Mouse (Mus musculus) hindbrain, postnatal 0 days (tissue): Measurements from ENCODE around the gene Gtpbp1. TPM values are rescaled to one million over a fixed set of nuclear protein-coding genes. Genes with fewer than 3 reads are reported as not detected.

Experiments
- ATAC-seq: fragments of 200-750 bp; cut with Nextera tagmentation; 2 replicates; pipeline ENCODE4 v1.8.0; 2017; ENCODE audit warnings: mild to moderate bottlenecking, moderate TSS enrichment, moderate library complexity
- DNase-seq: peaks from one replicate; pipeline ENCODE4 v3.0.0-alpha.2; 2015; ENCODE audit warnings: low spot score
- H3K27ac ChIP-seq: fragments of 300-500 bp; sonication (generic); 2 replicates; pipeline ENCODE4 v1.5.1; 2014; ENCODE audit warnings: mild to moderate bottlenecking
- H3K27me3 ChIP-seq: fragments of 300-500 bp; sonication (generic); 2 replicates; pipeline ENCODE4 v1.6.1; 2014; ENCODE audit warnings: low read length, mixed read lengths; ENCODE audit not compliant: insufficient read depth
- H3K36me3 ChIP-seq: fragments of 300-500 bp; sonication (generic); 2 replicates; pipeline ENCODE4 v1.6.1; 2014; ENCODE audit warnings: low read length, mixed read lengths; ENCODE audit not compliant: insufficient read depth
- H3K4me1 ChIP-seq: fragments of 300-500 bp; sonication (generic); 2 replicates; pipeline ENCODE4 v1.6.1; 2014; ENCODE audit warnings: antibody characterized with exemption, low read length, mixed read lengths; ENCODE audit not compliant: insufficient read depth
- H3K4me2 ChIP-seq: fragments of 300-500 bp; sonication (generic); 2 replicates; pipeline ENCODE4 v1.6.1; 2014; ENCODE audit warnings: low read depth, mild to moderate bottlenecking, low read length, moderate library complexity, mixed read lengths
- H3K4me3 ChIP-seq: fragments of 300-500 bp; sonication (generic); 2 replicates; pipeline ENCODE4 v1.5.1; 2014; ENCODE audit warnings: low read length
- H3K9ac ChIP-seq: fragments of 300-500 bp; sonication (generic); replicated peaks from 2 replicates; pipeline ENCODE4 v1.6.1; 2014; ENCODE audit warnings: mild to moderate bottlenecking, low read length, moderate library complexity, mixed read lengths
- H3K9me3 ChIP-seq: fragments of 300-500 bp; sonication (generic); 2 replicates; pipeline ENCODE4 v1.6.1; 2016; ENCODE audit warnings: low read length, mixed read lengths
- CTCF ChIP-seq: IDR thresholded peaks from 2 replicates; pipeline ENCODE4 v1.5.1; 2016; ENCODE audit warnings: antibody characterized with exemption, control low read depth, low read depth
- WGBS: fragments of 180-500 bp; shearing (Covaris S2); extraction: QIAGEN DNeasy Blood & Tissue Kit; methylation state at CpG from one replicate; pipeline ENCODE4 v1.1.7; 2014; 5-methylcytosine and 5-hydroxymethylcytosine counted together
- polyA plus RNA-seq: library from polyadenylated mRNA; unstranded; fragments of >200 nt; fragmentation: Nextera tagmentation; extraction: Ambion mirVana; gene quantifications from 2 replicates; pipeline ENCODE4 v1.2.1, GENCODE M21; 2015
- total RNA-seq: library from RNA; depleted of rRNA; stranded (reverse); fragments of >200 nt; gene quantifications from 2 replicates; pipeline ENCODE4 v1.2.3, GENCODE M21; 2014

The Gtpbp1 gene
- total and polyA plus RNA-seq, 2 experiments from 2014 or later = 38.3 to 88.2 TPM

- no peaks in the 10 kb centered on the region for H3K36me3 ChIP-seq
- peak overlapping the region; percentile 83 for H3K4me3 ChIP-seq
- no peak for DNase-seq
- H3K9me3 ChIP-seq = no peaks in the 10 kb centered on the region
- under 1% methylated on average over 53 of the region's 53 CpGs for WGBS
- peak overlapping the region; percentile 88 for H3K27ac ChIP-seq
- TF ChIP-seq CTCF = no peak
- H3K4me1 ChIP-seq = peaks cover 7% of the 10 kb centered on the region
- no peak for ATAC-seq
- peak overlapping the region; percentile 99 for H3K4me2 ChIP-seq
- peak overlapping the region; percentile 84 for H3K9ac ChIP-seq
- no peaks in the 10 kb centered on the region for H3K27me3 ChIP-seq
These were observed 421 bp downstream of the Gtpbp1 start for GRCm38 (mm10) chr15:79691023-79691508.

- Histone ChIP-seq H3K4me3 (no peak overlapping the region), H3K27ac (no peak overlapping the region), H3K9me3 (no peaks in the 10 kb centered on the region), H3K36me3 (no peaks in the 10 kb centered on the region; the same call in 1 of the 2 replicates), H3K27me3 (no peaks in the 10 kb centered on the region), H3K4me1 (0 out of 2 replicates have a peak, but pooled peaks cover 4% of the 10 kb centered on the region), H3K9ac (no peak overlapping the region), H3K4me2 (peak overlapping the region; percentile 99; the same call in 1 of the 2 replicates)
- ATAC-seq = no peak
- no peak for TF ChIP-seq CTCF
- WGBS = 74% methylated on average over 5 of the region's 5 CpGs
- DNase-seq = no peak
These were observed 1.7 kb downstream of the Gtpbp1 start for GRCm38 (mm10) chr15:79692334-79692733.

GRCm38 (mm10) chr15:79693740-79694139, 3.1 kb downstream of the Gtpbp1 start:
- Histone ChIP-seq H3K27me3 (no peaks in the 10 kb centered on the region), H3K27ac (no peak overlapping the region), H3K4me2 (no peak overlapping the region), H3K4me1 (0 out of 2 replicates have a peak, but pooled peaks cover 8% of the 10 kb centered on the region), H3K9me3 (no peaks in the 10 kb centered on the region), H3K4me3 (no peak overlapping the region), H3K36me3 (no peaks in the 10 kb centered on the region; the same call in 1 of the 2 replicates), H3K9ac (no peak overlapping the region)
- no peak for TF ChIP-seq CTCF
- DNase-seq (no peak), ATAC-seq (no peak)
- WGBS = 86% methylated on average over 11 of the region's 11 CpGs

GRCm38 (mm10) chr15:79694512-79694911, 3.9 kb downstream of the Gtpbp1 start:
- ATAC-seq (no peak), DNase-seq (no peak)
- Histone ChIP-seq H3K9ac (no peak overlapping the region), H3K27me3 (no peaks in the 10 kb centered on the region), H3K4me1 (0 out of 2 replicates have a peak, but pooled peaks cover 8% of the 10 kb centered on the region), H3K36me3 (no peaks in the 10 kb centered on the region; the same call in 1 of the 2 replicates), H3K4me2 (no peak overlapping the region), H3K4me3 (no peak overlapping the region), H3K27ac (no peak overlapping the region), H3K9me3 (no peaks in the 10 kb centered on the region)
- no peak for TF ChIP-seq CTCF
- 92% methylated on average over 4 of the region's 4 CpGs for WGBS

- 79% methylated on average over 3 of the region's 3 CpGs for WGBS
- no peak for ATAC-seq
- H3K36me3 ChIP-seq = no peaks in the 10 kb centered on the region; the same call in 1 of the 2 replicates
- H3K9ac ChIP-seq = no peak overlapping the region
- H3K27me3 ChIP-seq = no peaks in the 10 kb centered on the region
- TF ChIP-seq CTCF = no peak
- no peaks in the 10 kb centered on the region for H3K9me3 ChIP-seq
- no peak overlapping the region for H3K4me3 ChIP-seq
- 0 out of 2 replicates have a peak, but pooled peaks cover 8% of the 10 kb centered on the region for H3K4me1 ChIP-seq
- no peak for DNase-seq
- H3K27ac ChIP-seq = no peak overlapping the region
- H3K4me2 ChIP-seq = no peak overlapping the region
These were observed 4.9 kb downstream of the Gtpbp1 start for GRCm38 (mm10) chr15:79695516-79695915.

- Histone ChIP-seq H3K27me3 (no peaks in the 10 kb centered on the region), H3K4me1 (0 out of 2 replicates have a peak, but pooled peaks cover 8% of the 10 kb centered on the region), H3K9me3 (no peaks in the 10 kb centered on the region), H3K27ac (peak overlapping the region; percentile 75; the same call in 1 of the 2 replicates), H3K4me2 (no peak overlapping the region), H3K9ac (no peak overlapping the region), H3K4me3 (no peak overlapping the region), H3K36me3 (no peaks in the 10 kb centered on the region; the same call in 1 of the 2 replicates)
- 85% methylated on average over 2 of the region's 2 CpGs for WGBS
- DNase-seq (no peak), ATAC-seq (no peak)
- no peak for TF ChIP-seq CTCF
These were observed 5.9 kb downstream of the Gtpbp1 start for GRCm38 (mm10) chr15:79696508-79696907.

GRCm38 (mm10) chr15:79697011-79697410, 6.4 kb downstream of the Gtpbp1 start:
- Histone ChIP-seq H3K36me3 (no peaks in the 10 kb centered on the region; the same call in 1 of the 2 replicates), H3K27me3 (no peaks in the 10 kb centered on the region), H3K4me1 (0 out of 2 replicates have a peak, but pooled peaks cover 4% of the 10 kb centered on the region), H3K4me3 (no peak overlapping the region), H3K9me3 (no peaks in the 10 kb centered on the region), H3K27ac (peak overlapping the region; percentile 75), H3K4me2 (no peak overlapping the region), H3K9ac (no peak overlapping the region)
- WGBS = 39% methylated on average over 6 of the region's 6 CpGs
- no peak for TF ChIP-seq CTCF
- DNase-seq (peak; percentile 64), ATAC-seq (peak; percentile 74)
